Mouse (Mus musculus) erythroblast, adult 5-6 weeks (primary cell): ENCODE measurements around the gene Ptch2. TPM values are rescaled to one million over a fixed set of nuclear protein-coding genes. Genes with fewer than 3 reads are reported as not detected.
A peak's percentile ranks its signal among the peaks of the same experiment; 100 is the strongest.

Experiments
- ATAC-seq: replicated peaks from 2 replicates; pipeline ENCODE4 v1.8.0; 2016; ENCODE audit warnings: moderate number of reproducible peaks, mild to moderate bottlenecking, moderate TSS enrichment, inconsistent platforms; ENCODE audit not compliant: poor library complexity, low FRiP score, severe bottlenecking
- total RNA-seq, 2 experiments: library from RNA; stranded (forward) in 1 of 2; stranded (reverse) in 1 of 2; fragments of 150-400 nt in 1 of 2; fragments of 200-764, 138-1000 nt in 1 of 2; gene quantifications; 2 replicates each; pipeline versions ENCODE4 v1.2.3 to v1.2.4; 2015 to 2017; ENCODE audit warnings: low replicate concordance in 2 of 2

Gene Ptch2
- total RNA-seq (2015; ENCODE audit: low replicate concordance), result 0.19 and 0.21 TPM in 2 replicates
- total RNA-seq (2017; ENCODE audit: low replicate concordance), result 0.09 TPM in 1 of 2 replicates, not detected in the other

- no peak for ATAC-seq
Observed at GRCm38 (mm10) chr4:117095551-117096452, at the start of gene Ptch2. Gene Ptch2, plus strand, starts transcription at chr4:117096075.

- ATAC-seq, result no peak
Observed at GRCm38 (mm10) chr4:117048836-117049235, 47.0 kb upstream of the Ptch2 start.

DNA sequence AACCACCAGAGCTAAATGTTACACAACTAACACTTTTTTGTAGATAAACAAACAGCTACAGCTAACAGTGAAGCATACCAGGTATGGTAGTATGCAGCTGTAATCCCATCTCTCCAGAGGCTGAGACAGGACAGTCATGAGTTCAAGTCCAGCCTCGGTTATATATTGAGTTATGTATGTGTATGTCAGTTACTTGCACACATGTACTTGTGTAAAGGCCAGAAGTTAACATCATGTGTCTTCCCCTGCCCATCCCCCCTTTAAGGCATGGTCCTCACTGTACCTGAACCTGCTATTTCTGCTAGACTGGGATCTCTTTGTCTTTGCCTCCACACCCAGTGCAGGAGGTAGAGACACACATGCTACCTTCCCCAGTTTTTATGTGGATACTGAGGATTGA is 46.4 kb upstream of the Ptch2 start:
- no peak for ATAC-seq

GRCm38 (mm10) chr4:117052626-117053025 is 43.2 kb upstream of the Ptch2 start:
- no peak for ATAC-seq

- no peak for ATAC-seq
Observed at GRCm38 (mm10) chr4:117053956-117054355, 41.9 kb upstream of the Ptch2 start.

DNA sequence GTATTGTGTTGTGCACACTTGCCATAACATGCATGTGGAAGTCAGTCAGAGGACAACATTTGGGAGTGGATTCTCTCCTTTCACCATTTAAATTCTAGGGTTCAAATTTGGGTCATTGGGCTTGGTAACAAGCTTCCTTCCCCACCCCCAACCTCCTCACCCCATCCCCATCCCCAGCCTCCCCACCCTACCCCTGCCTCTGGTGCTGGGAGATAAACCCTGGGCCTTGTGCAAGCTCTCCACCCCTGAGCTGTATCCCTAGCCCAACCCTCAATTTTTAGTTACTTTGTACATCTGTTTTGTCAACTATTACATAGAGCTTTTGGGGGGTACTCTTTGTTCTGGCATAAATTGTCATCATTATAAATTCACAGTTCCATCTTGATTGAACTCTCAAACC is 39.8 kb upstream of the Ptch2 start:
- peak; percentile 88 for ATAC-seq

DNA sequence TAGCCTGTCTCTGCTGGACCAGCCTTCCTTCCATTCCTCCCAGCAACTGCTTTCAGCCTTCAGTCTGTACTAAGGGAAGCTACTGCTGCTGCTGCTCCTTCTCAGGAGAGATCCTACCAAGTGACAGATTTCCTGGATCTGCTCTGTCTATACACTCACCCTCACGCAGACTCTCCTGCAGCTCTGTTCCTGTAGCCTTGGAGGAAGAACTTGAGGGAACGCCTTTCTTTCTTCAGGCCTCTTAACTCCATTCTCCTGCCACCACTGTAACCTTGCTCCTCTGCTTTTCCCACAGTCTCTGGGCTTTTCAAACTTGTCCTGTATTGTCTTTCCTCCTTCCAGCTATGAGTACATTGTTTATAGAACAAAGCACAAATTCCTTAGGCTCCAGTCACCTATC is 39.4 kb upstream of the Ptch2 start:
- ATAC-seq, result peak; percentile 62

- peak; percentile 48; the same call in 1 of the 2 replicates for ATAC-seq
Observed at GRCm38 (mm10) chr4:117058512-117058911, 37.4 kb upstream of the Ptch2 start.

- ATAC-seq, result no peak
Observed at GRCm38 (mm10) chr4:117062700-117063390, 33.0 kb upstream of the Ptch2 start.

DNA sequence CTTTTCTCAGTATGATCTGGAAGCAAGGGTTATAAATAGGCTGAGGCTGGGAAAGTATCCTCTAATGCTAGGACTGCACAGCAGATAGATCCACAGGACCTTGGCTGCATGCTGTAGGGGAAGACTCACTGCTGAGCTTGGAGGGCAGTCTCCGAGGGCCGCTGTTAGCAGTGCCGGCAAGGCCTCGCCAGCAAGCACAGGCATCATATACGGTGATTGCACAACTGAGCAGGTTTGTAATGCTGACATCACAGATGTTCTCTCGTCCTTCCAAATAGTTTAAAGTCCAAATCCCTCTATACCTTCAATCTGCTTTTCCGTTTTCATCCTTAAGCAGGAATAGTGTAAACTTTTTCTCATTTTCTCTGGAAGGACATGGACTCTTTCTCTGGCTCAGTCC is 27.8 kb upstream of the Ptch2 start:
- ATAC-seq, result no peak

- no peak for ATAC-seq
Observed at GRCm38 (mm10) chr4:117069647-117070046, 26.2 kb upstream of the Ptch2 start.

DNA sequence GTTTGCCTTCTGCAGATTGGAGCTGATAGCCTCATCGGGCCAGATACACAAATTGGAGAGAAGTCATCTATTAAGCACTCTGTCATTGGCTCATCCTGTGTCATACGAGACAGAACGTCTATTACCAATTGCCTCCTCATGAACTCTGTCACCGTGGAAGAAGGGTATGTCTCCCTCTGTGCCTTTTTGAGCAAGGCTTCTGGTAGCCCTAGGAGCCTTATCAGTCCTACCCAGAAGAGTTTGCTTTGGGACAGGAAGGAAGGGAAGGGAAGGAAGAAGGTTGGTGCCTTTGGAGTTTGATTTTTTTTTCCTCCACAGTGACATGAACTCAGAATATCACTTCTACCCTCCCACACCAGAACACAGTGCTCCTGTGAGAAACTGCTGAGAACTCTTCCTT is 25.3 kb upstream of the Ptch2 start:
- ATAC-seq, result 0 out of 2 replicates have a peak, but pooled peaks have one; percentile 24

- no peak for ATAC-seq
Observed at GRCm38 (mm10) chr4:117071183-117071582, 24.7 kb upstream of the Ptch2 start.

DNA sequence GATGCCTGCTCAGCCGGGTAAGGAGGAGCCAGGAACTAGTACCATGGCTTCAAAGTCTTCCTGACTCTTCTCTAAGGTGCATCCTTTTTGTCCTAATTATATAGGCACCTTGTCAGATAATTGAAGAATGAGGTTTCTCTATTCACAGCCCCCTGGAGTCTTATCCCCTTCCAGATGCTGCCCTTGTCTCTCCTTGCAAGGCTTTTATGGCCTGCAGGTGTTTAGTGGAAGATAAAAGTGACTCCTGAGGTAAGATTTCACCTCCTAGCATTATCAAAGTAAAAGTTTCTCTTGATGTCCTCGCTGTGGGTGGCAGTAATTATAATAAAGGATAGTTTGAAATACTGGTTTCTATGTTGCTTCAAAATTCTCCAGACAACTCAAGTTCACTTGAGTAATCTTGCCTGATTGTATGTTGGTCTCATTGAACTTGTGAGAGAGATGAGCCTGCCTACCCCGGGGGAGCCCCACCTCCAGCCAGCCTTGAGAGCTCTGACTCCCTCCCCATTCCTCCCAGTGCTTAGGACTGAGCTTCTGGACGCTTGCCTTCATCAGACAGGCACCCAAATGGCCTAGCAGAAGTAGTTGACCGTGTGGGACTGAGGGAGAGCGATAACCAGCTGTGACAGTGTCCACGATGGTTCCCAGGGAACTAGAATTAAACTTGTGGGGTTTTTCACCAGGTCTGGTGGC is 7.8 kb upstream of the Ptch2 start:
- ATAC-seq, result peak; percentile 14; the same call in 1 of the 2 replicates

DNA sequence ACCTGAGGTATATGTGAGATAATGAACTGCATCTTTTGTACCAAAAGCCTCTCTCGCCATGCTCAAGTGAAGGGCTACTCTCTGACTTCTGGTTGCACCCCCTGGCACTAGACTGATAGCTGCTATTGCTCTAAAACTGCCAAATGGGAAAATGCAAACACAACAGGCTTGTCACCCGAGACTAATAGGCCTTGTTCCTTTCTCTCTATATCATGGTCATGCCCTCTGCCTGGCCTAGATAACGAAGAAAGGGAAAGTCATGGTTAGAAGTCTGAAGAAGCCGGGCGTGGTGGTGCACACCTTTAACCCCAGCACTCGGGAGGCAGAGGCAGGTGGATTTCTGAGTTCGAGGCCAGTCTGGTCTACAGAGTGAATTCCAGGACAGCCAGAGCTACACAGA is 5.3 kb upstream of the Ptch2 start:
- ATAC-seq, result peak; percentile 79

DNA sequence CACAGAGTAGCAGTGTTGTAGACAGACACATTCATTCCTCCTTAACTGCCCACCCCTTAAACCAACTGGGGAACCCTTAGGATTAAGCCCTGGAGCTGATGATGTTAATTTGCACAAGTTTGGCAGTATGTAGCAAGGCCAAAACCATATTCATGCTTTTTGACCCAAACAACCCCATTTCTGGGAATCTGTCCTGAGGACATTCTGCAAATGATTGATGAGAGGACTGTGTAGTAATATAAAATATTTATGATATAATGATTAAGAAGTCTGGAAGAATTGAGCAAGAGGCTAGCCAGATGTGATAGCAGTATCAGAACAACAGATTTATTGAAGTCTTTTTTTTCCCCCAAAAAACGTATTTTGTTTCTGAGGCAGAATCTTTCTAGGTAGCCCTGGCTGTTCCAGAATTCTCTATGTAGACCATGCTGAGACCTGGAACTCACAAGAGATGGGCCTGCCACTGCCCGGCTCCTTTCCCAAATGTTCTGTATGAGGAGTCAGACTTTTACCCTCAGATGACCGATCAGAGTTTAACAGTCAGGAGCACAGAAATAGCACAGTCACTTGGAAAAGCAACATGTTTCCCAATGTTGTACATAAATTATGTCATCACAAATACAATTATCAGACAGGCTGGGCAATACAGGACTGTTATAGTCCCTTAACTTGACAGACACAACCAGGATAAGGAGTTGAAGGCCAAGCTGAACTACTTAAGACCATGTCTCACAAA is 1.1 kb upstream of the Ptch2 start:
- ATAC-seq, result no peak

DNA sequence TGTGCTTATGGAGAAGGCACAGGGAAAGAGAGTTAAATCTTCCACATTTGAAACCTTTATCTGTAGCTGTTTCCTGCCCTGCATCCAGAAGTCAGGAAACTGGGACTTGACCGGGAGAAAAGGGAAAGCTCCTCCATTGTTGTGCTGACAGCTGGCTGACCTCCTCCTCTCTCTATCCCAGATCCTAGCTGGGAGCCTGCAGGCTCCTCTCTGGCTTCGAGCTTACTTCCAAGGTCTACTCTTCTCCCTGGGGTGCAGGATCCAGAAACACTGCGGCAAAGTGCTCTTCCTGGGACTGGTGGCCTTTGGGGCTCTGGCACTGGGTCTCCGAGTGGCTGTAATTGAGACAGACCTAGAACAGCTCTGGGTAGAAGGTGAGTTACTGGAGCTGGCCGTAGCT is 791 bp downstream of the Ptch2 start:
- ATAC-seq, result no peak

- ATAC-seq, result no peak
Observed at GRCm38 (mm10) chr4:117097969-117098763, 2.3 kb downstream of the Ptch2 start.

DNA sequence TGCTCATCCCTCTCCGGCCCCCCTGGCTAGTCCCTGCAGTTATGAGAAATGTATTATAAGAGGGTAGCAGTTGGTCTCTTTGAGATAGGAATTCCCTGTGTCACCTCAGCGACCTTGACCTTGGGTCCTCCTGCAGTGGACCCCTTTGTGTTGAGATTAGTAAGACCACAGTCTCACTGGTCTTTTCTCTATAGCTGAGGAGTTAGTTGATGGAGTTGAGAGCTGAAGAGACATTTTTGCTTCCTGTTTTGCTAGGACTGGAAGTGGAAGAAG is 2.8 kb downstream of the Ptch2 start:
- ATAC-seq, result no peak
